Mouse (Mus musculus): Measurements from ENCODE around the gene Fh1. TPM values are rescaled to one million over a fixed set of nuclear protein-coding genes. Genes with fewer than 3 reads are reported as not detected.

The Fh1 gene
- polyA plus RNA-seq, 1 experiment from 2014 or later, result 140 TPM

DNA sequence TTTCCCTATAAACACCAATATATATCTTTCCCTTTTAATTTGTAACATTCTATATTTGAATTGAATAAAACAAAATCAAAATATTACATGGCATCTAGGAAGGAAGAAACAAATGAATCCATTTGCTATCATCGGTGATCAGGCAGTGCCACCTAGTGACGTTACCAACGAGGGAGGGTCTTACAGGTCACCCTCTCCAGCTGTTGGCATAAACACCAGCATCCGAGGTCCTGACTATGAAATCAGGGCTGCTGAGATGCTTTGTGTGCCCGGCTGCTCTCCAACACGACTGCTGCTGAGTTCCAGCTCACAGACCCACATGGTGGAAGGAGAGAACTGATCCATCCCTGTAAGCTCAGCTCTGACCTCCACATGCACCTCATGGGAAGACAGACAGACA is 22.0 kb downstream of the Fh1 start:
- H3K4me1 ChIP-seq (ENCODE audit: control insufficient read depth, insufficient read depth, low read length), result no peaks in the 10 kb centered on the region
- H3K27me3 ChIP-seq (ENCODE audit: control insufficient read depth, insufficient read depth, low read length), result no peaks in the 10 kb centered on the region
- no peak overlapping the region for H3K27ac ChIP-seq (ENCODE audit: low read depth, low read length)
- no peaks in the 10 kb centered on the region for H3K9me3 ChIP-seq (ENCODE audit: control insufficient read depth, low read length)
- no peak overlapping the region for H3K4me3 ChIP-seq (ENCODE audit: low read length)
- 70% methylated on average over 6 of the region's 6 CpGs for WGBS
- no peak for ATAC-seq (ENCODE audit: low FRiP score, low TSS enrichment)
- H3K36me3 ChIP-seq (ENCODE audit: control insufficient read depth, insufficient read depth, low read length), result peaks cover 60% of the 10 kb centered on the region
- H3K4me2 ChIP-seq (replicated peaks; ENCODE audit: low read depth, low read length), result no peak overlapping the region
- H3K9ac ChIP-seq (ENCODE audit: low read depth, low read length), result no peak overlapping the region

DNA sequence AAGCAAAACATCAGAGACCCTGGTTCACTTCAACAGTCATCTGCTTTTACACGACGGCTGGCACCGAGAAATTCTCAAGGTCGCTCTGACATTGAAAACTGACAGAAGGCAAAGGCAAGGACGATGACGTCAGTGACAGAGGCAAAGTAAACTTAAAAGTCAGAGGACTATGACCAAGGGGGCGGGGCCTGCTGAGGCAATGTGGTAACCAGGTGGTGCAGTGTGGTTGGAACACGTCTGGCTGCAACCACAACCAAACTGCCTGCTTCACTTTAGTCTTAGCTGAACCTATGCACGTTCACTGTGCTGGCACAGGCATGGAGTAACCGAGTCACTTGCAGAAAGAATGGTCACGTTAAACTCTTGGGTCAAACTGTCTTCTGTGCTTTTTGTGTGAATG is 23.2 kb downstream of the Fh1 start:
- ATAC-seq (ENCODE audit: low FRiP score, low TSS enrichment), result no peak
- Histone ChIP-seq H3K36me3 (ENCODE audit: control insufficient read depth, insufficient read depth, low read length) (peaks cover 49% of the 10 kb centered on the region), H3K9ac (ENCODE audit: low read depth, low read length) (no peak overlapping the region), H3K4me1 (ENCODE audit: control insufficient read depth, insufficient read depth, low read length) (no peaks in the 10 kb centered on the region), H3K4me3 (ENCODE audit: low read length) (no peak overlapping the region), H3K9me3 (ENCODE audit: control insufficient read depth, low read length) (no peaks in the 10 kb centered on the region), H3K27me3 (ENCODE audit: control insufficient read depth, insufficient read depth, low read length) (no peaks in the 10 kb centered on the region), H3K27ac (ENCODE audit: low read depth, low read length) (no peak overlapping the region), H3K4me2 (replicated peaks; ENCODE audit: low read depth, low read length) (no peak overlapping the region)
- 92% methylated on average over 11 of the region's 11 CpGs for WGBS

DNA sequence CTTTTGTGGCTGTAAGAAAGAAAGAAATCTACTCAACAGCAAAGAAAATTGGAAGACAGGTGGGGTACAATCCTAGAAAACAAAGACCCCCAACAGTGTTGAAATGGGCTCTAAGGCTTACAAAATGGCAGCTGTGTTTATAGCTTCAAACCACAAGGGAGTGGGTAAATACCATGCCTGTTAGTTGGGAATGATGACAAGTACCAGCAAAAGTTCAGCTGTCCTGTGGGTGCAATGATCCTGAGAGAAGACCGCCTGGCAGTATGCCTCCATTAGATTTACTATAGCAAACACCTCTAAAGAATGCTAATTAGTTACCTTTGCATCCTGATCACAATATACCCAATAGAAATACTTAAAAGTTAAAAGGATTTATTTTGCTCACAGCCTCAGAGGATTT is 32.6 kb downstream of the Fh1 start:
- H3K4me2 ChIP-seq (replicated peaks; ENCODE audit: low read depth, low read length), result no peak overlapping the region
- WGBS, result 96% methylated on average over 1 of the region's 1 CpGs
- no peak for ATAC-seq (ENCODE audit: low FRiP score, low TSS enrichment)
- no peak overlapping the region for H3K4me3 ChIP-seq (ENCODE audit: low read length)
- no peak overlapping the region for H3K27ac ChIP-seq (ENCODE audit: low read depth, low read length)
- no peaks in the 10 kb centered on the region for H3K27me3 ChIP-seq (ENCODE audit: control insufficient read depth, insufficient read depth, low read length)
- no peaks in the 10 kb centered on the region for H3K9me3 ChIP-seq (ENCODE audit: control insufficient read depth, low read length)
- H3K36me3 ChIP-seq (ENCODE audit: control insufficient read depth, insufficient read depth, low read length), result no peaks in the 10 kb centered on the region
- no peaks in the 10 kb centered on the region for H3K4me1 ChIP-seq (ENCODE audit: control insufficient read depth, insufficient read depth, low read length)
- H3K9ac ChIP-seq (ENCODE audit: low read depth, low read length), result no peak overlapping the region

DNA sequence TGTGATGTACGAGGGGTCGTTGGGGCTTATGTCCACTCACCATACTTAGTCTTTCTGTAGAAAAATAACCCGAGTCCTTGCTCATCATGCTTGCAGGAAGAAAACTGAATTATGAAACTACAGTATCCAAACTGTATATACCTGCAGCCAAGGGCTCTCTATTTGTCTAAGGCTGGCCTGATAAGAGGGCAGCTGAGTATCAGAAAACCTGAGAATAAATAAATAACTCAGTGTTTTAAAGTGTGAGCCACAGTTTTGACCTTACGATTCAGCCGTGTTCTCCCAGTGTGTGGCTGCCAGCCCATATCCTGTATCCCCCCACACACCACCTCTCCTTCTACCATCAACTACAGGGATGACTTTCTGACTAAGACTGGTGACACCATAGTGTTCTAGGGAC is 38.8 kb downstream of the Fh1 start:
- no peak overlapping the region for H3K4me2 ChIP-seq (replicated peaks; ENCODE audit: low read depth, low read length)
- ATAC-seq (ENCODE audit: low FRiP score, low TSS enrichment), result no peak
- H3K4me3 ChIP-seq (ENCODE audit: low read length), result no peak overlapping the region
- no peaks in the 10 kb centered on the region for H3K9me3 ChIP-seq (ENCODE audit: control insufficient read depth, low read length)
- no peaks in the 10 kb centered on the region for H3K4me1 ChIP-seq (ENCODE audit: control insufficient read depth, insufficient read depth, low read length)
- no peak overlapping the region for H3K9ac ChIP-seq (ENCODE audit: low read depth, low read length)
- no peak overlapping the region for H3K27ac ChIP-seq (ENCODE audit: low read depth, low read length)
- WGBS, result 59% methylated on average over 5 of the region's 5 CpGs
- no peaks in the 10 kb centered on the region for H3K27me3 ChIP-seq (ENCODE audit: control insufficient read depth, insufficient read depth, low read length)
- H3K36me3 ChIP-seq (ENCODE audit: control insufficient read depth, insufficient read depth, low read length), result no peaks in the 10 kb centered on the region

DNA sequence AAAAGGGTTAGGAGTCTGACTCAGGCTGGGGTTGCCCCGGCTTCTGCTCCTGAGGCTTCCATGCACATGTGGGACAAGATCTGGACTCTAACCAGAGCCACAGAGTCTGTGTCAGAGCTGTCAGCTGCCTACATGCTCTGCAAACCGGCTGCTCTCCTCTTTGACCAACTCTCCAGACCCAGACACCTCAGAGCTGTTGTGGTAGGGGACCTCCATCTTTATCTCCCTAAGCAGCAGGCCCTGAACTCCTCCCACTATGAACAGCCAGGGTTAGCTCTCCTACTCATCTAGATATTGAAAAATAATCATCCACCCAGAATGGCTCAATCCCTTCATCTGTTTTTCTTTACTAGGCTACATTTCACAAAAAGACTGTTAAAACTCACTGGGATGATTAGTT is 40.2 kb downstream of the Fh1 start:
- WGBS, result 73% methylated on average over 2 of the region's 2 CpGs
- Histone ChIP-seq H3K4me3 (ENCODE audit: low read length) (no peak overlapping the region), H3K4me2 (replicated peaks; ENCODE audit: low read depth, low read length) (no peak overlapping the region), H3K27ac (ENCODE audit: low read depth, low read length) (no peak overlapping the region), H3K36me3 (ENCODE audit: control insufficient read depth, insufficient read depth, low read length) (no peaks in the 10 kb centered on the region), H3K9me3 (ENCODE audit: control insufficient read depth, low read length) (no peaks in the 10 kb centered on the region), H3K27me3 (ENCODE audit: control insufficient read depth, insufficient read depth, low read length) (no peaks in the 10 kb centered on the region), H3K9ac (ENCODE audit: low read depth, low read length) (no peak overlapping the region), H3K4me1 (ENCODE audit: control insufficient read depth, insufficient read depth, low read length) (no peaks in the 10 kb centered on the region)
- ATAC-seq (ENCODE audit: low FRiP score, low TSS enrichment), result no peak

DNA sequence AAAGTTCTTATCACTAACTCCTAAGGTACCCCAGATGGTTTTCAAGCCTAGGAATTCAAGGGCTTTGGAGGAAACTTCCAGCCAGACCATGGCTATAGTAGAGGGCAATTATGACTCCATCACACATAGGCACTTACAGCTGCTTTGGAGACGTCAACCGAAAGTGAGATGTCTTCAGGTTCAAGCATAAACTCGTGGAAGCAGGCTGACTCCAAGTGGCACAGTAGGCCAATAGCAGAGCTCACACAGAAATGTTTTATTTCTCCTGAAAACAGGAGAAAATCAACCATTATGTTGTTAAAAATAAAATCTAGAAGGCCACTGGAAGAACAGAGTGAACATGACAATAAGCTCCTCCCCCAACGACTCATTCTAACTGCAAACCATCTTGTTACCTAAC is 42.6 kb downstream of the Fh1 start:
- Histone ChIP-seq H3K4me1 (ENCODE audit: control insufficient read depth, insufficient read depth, low read length) (no peaks in the 10 kb centered on the region), H3K4me3 (ENCODE audit: low read length) (no peak overlapping the region), H3K9ac (ENCODE audit: low read depth, low read length) (no peak overlapping the region), H3K4me2 (replicated peaks; ENCODE audit: low read depth, low read length) (no peak overlapping the region), H3K36me3 (ENCODE audit: control insufficient read depth, insufficient read depth, low read length) (no peaks in the 10 kb centered on the region), H3K9me3 (ENCODE audit: control insufficient read depth, low read length) (no peaks in the 10 kb centered on the region), H3K27me3 (ENCODE audit: control insufficient read depth, insufficient read depth, low read length) (no peaks in the 10 kb centered on the region), H3K27ac (ENCODE audit: low read depth, low read length) (no peak overlapping the region)
- WGBS, result 79% methylated on average over 4 of the region's 4 CpGs
- no peak for ATAC-seq (ENCODE audit: low FRiP score, low TSS enrichment)

DNA sequence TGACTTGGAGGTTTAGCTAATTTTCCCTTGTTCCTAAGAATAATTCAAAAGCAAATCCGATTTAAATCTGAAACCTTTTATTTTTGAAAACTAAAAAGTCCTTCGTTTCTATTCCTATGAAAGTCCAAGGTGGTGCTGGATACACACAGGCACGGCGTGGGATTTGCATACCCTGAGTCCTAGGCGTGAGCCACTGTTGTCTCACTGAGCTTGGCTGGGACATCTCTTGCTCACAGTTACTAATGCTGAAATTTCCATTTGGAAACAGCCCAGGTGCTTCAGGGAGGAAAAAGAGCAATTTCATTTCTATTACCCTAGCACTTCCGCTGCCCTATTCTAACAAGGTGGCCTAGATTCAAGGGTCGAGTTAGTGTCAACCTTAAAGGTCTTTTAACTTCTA is 45.1 kb downstream of the Fh1 start:
- Histone ChIP-seq H3K27ac (ENCODE audit: low read depth, low read length) (no peak overlapping the region), H3K9ac (ENCODE audit: low read depth, low read length) (no peak overlapping the region), H3K9me3 (ENCODE audit: control insufficient read depth, low read length) (no peaks in the 10 kb centered on the region), H3K4me1 (ENCODE audit: control insufficient read depth, insufficient read depth, low read length) (no peaks in the 10 kb centered on the region), H3K27me3 (ENCODE audit: control insufficient read depth, insufficient read depth, low read length) (no peaks in the 10 kb centered on the region), H3K36me3 (ENCODE audit: control insufficient read depth, insufficient read depth, low read length) (no peaks in the 10 kb centered on the region), H3K4me3 (ENCODE audit: low read length) (no peak overlapping the region), H3K4me2 (replicated peaks; ENCODE audit: low read depth, low read length) (no peak overlapping the region)
- ATAC-seq (ENCODE audit: low FRiP score, low TSS enrichment), result no peak
- 89% methylated on average over 7 of the region's 7 CpGs for WGBS

DNA sequence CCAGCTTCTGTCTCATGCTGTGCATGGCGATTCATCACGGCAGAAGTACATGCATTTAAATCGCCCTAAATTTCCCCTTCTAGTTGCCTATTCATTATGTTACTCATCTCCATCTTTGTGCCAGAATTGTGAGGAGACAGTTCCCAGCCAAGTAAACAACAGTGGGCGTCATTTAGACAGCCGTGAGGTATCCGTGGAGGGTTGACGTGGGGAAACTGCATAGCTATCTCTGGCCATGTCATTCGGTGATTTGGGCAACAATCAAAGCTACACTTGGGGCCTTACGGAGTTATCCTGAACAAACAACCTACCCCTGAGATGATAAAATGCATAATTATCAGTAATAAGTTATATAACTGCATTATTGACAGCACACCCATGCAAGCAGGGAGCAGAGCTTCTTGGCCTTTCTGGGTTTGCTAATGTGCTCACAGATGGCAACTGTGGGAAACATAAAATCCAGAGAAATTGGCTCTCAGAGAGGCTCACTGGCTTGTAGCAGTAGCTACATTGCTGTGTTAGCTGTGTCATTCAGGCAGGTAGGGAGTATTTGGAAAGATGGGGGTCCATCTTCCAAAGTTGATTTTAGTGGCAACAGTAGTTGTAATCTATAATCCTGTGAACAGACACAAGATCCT is 45.7 kb downstream of the Fh1 start:
- 86% methylated on average over 9 of the region's 9 CpGs for WGBS
- no peaks in the 10 kb centered on the region for H3K9me3 ChIP-seq (ENCODE audit: control insufficient read depth, low read length)
- no peak overlapping the region for H3K9ac ChIP-seq (ENCODE audit: low read depth, low read length)
- no peak overlapping the region for H3K4me2 ChIP-seq (replicated peaks; ENCODE audit: low read depth, low read length)
- H3K27me3 ChIP-seq (ENCODE audit: control insufficient read depth, insufficient read depth, low read length), result no peaks in the 10 kb centered on the region
- ATAC-seq (ENCODE audit: low FRiP score, low TSS enrichment), result no peak
- no peak overlapping the region for H3K4me3 ChIP-seq (ENCODE audit: low read length)
- H3K27ac ChIP-seq (ENCODE audit: low read depth, low read length), result no peak overlapping the region
- no peaks in the 10 kb centered on the region for H3K36me3 ChIP-seq (ENCODE audit: control insufficient read depth, insufficient read depth, low read length)
- H3K4me1 ChIP-seq (ENCODE audit: control insufficient read depth, insufficient read depth, low read length), result no peaks in the 10 kb centered on the region

DNA sequence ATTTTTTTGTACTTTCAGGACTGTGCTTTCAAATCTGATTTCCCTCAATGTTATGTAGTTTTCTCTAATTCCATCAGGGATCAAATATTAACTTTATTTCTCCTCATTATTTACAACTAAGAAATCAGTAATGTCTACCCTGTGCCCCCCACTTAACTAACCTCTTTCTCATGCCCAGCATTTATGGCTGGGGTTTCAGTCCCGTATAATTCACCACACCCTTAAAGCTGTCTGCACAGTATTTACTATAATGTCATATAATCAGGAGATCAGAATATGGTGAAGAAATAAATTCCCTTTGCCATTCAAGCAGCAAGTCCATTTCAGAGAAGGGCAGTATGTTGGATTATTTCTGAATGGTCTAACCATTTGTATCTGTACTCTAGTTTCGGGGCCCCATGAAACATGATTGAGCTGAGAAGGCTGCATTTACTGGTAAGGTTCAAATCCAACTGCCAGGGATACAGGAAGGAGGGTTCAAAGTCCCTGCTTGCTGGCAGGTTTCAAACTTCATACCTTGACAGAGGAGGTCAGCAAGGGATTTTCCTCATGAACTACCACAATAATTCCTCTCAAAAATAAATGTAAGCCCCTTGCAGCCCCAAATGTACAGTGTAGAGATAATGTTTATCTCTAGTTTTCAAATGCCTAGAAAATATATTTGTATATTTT is 46.9 kb downstream of the Fh1 start:
- Histone ChIP-seq H3K4me3 (ENCODE audit: low read length) (no peak overlapping the region), H3K4me2 (replicated peaks; ENCODE audit: low read depth, low read length) (no peak overlapping the region), H3K9me3 (ENCODE audit: control insufficient read depth, low read length) (no peaks in the 10 kb centered on the region), H3K27me3 (ENCODE audit: control insufficient read depth, insufficient read depth, low read length) (no peaks in the 10 kb centered on the region), H3K27ac (ENCODE audit: low read depth, low read length) (no peak overlapping the region), H3K9ac (ENCODE audit: low read depth, low read length) (no peak overlapping the region), H3K36me3 (ENCODE audit: control insufficient read depth, insufficient read depth, low read length) (no peaks in the 10 kb centered on the region), H3K4me1 (ENCODE audit: control insufficient read depth, insufficient read depth, low read length) (no peaks in the 10 kb centered on the region)
- WGBS, result 67% methylated on average over 2 of the region's 2 CpGs
- no peak for ATAC-seq (ENCODE audit: low FRiP score, low TSS enrichment)
